Mouse (Mus musculus): ENCODE results near the gene Thra. TPM values are rescaled to one million over a fixed set of nuclear protein-coding genes. Genes with fewer than 3 reads are reported as not detected.

Gene Thra
- total and polyA plus RNA-seq, 3 experiments: 22.0 to 50.9 TPM; not detected in 1

DNA sequence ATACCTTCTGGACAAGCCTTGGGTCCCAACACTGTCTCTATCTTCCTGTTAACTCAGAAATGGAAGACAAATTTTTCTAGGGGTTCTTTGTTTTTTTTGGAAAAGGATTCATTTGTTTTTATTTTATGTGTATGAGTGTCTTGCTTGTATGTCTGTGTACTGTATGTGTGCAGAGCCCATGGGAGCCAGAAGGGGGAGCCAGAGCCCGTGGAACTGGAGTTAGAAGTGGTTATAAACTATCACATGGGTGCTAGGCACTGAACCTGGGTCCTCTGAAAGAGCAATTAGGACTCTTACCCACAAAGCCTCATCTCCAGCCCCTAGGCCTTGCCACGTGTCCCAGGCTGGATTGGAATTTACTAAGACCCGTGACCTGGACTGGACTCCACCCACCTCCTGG lies 6.4 kb upstream of the Thra start:
- H3K9me3 ChIP-seq (replicated peaks; ENCODE audit: insufficient read depth, low read length): no peaks in the 10 kb centered on the region
- H3K4me3 ChIP-seq (ENCODE audit: control insufficient read depth in 1 of 2, insufficient read depth in 1 of 2, low read depth in 2 of 2, low read length in 2 of 2): no peak overlapping the region
- H3K4me1 ChIP-seq (ENCODE audit: control insufficient read depth in 1 of 2, insufficient read depth in 2 of 2, low read length in 2 of 2): peaks cover 6 to 19% of the 10 kb centered on the region in 2 experiments
- no peaks in the 10 kb centered on the region; the same call in 1 of the 2 replicates for H3K79me2 ChIP-seq (ENCODE audit: control insufficient read depth, insufficient read depth, low read length, poor library complexity)
- H3K27me3 ChIP-seq (ENCODE audit: control insufficient read depth in 1 of 2, insufficient read depth in 2 of 2, low read length in 2 of 2): peaks cover 0 to 3% of the 10 kb centered on the region in 2 experiments; a peak in 1 of 4 replicates
- TF ChIP-seq SMC3 (IDR thresholded peaks at IDR 0.05; ENCODE audit: low read depth, low read length) (peak; percentile 92), HCFC1 (IDR thresholded peaks at IDR 0.05; ENCODE audit: low read depth, low read length) (0 out of 2 replicates have a peak, but pooled peaks have one; percentile 22), ZKSCAN1 (IDR thresholded peaks at IDR 0.05; ENCODE audit: low read depth, low read length) (no peak), MAZ (IDR thresholded peaks at IDR 0.05; ENCODE audit: low read depth, low read length) (no peak), RAD21 (IDR thresholded peaks at IDR 0.05; ENCODE audit: low read depth, low read length) (peak; percentile 95), MXI1 (IDR thresholded peaks at IDR 0.05; ENCODE audit: low read depth, low read length) (no peak), CTCF (IDR thresholded peaks at IDR 0.05 in 2 of 3, conservative IDR thresholded peaks at IDR 0.05 in 1 of 3; ENCODE audit: control insufficient read depth in 1 of 3, insufficient read depth in 1 of 3, low read depth in 2 of 3, low read length in 3 of 3, poor library complexity in 1 of 3, severe bottlenecking in 1 of 3) (peak; percentile 72 to 90 (median 84)), MYC (IDR thresholded peaks at IDR 0.05; ENCODE audit: low read depth, low read length) (no peak), SIN3A (IDR thresholded peaks at IDR 0.05; ENCODE audit: low read length) (peak; percentile 52; the same call in 1 of the 2 replicates), JUND (IDR thresholded peaks at IDR 0.05; ENCODE audit: low read depth, low read length) (no peak), ZNF384 (IDR thresholded peaks at IDR 0.05; ENCODE audit: low read depth, low read length) (peak; percentile 24; the same call in 1 of the 2 replicates), BHLHE40 (IDR thresholded peaks at IDR 0.05; ENCODE audit: borderline replicate concordance, low read depth, low read length) (no peak), CHD2 (IDR thresholded peaks at IDR 0.05; ENCODE audit: low read length) (no peak), NELFE (IDR thresholded peaks at IDR 0.05; ENCODE audit: low read depth, low read length) (no peak), GATA1 (IDR thresholded peaks at IDR 0.05; ENCODE audit: low read depth, low read length) (no peak), EP300 (IDR thresholded peaks at IDR 0.05; ENCODE audit: low read depth in 1 of 2, low read length in 2 of 2) (0 out of 4 replicates have a peak, but pooled peaks of 1 of the 2 experiments have one; percentile 5), TCF12 (IDR thresholded peaks at IDR 0.05; ENCODE audit: low read depth, low read length) (no peak), CHD1 (IDR thresholded peaks at IDR 0.05; ENCODE audit: low read depth, low read length) (no peak), ZC3H11A (IDR thresholded peaks at IDR 0.05; ENCODE audit: low read depth, low read length) (peak; percentile 89)
- peaks cover 0 to 16% of the 10 kb centered on the region in 2 experiments; a peak in 2 of 4 replicates for H3K36me3 ChIP-seq (ENCODE audit: control insufficient read depth in 1 of 2, insufficient read depth in 2 of 2, low read length in 2 of 2)
- no peak overlapping the region for H3K27ac ChIP-seq (ENCODE audit: control insufficient read depth, low read depth, low read length)
- H3K9ac ChIP-seq (ENCODE audit: control insufficient read depth, low read depth, low read length, poor library complexity, severe bottlenecking): no peak overlapping the region
- peak; percentile 72 for DNase-seq (ENCODE audit: low read depth, low spot score)

DNA sequence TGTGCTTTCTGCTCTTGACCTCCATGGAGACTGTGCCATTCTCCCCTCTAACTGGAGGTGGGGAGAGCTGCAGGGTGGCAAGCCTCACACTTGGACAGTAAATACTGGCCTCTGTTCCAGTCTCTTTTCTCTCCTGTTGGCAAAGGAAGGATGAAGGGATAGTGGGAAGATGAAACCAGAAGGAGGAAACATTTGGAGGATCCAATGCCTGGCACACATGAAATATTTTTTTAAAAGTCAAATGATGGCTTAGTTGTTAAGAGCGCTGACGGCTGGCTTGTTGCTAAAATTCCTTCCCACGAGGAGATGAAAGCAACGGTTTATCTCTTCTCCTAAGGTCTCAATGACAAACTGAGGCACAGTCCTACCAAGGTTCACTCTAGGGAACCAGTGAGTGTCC lies 5.3 kb upstream of the Thra start:
- no peak for DNase-seq (ENCODE audit: low read depth, low spot score)
- peaks cover 9 to 23% of the 10 kb centered on the region in 2 experiments for H3K4me1 ChIP-seq (ENCODE audit: control insufficient read depth in 1 of 2, insufficient read depth in 2 of 2, low read length in 2 of 2)
- no peaks in the 10 kb centered on the region for H3K9me3 ChIP-seq (replicated peaks; ENCODE audit: insufficient read depth, low read length)
- H3K4me3 ChIP-seq (ENCODE audit: control insufficient read depth in 1 of 2, insufficient read depth in 1 of 2, low read depth in 2 of 2, low read length in 2 of 2): no peak overlapping the region
- no peak overlapping the region for H3K9ac ChIP-seq (ENCODE audit: control insufficient read depth, low read depth, low read length, poor library complexity, severe bottlenecking)
- TF ChIP-seq BHLHE40 (IDR thresholded peaks at IDR 0.05; ENCODE audit: borderline replicate concordance, low read depth, low read length) (no peak), UBTF (IDR thresholded peaks at IDR 0.05; ENCODE audit: borderline replicate concordance, insufficient read depth, low read depth, low read length) (no peak), POLR2A (IDR thresholded peaks at IDR 0.05; ENCODE audit: control insufficient read depth in 1 of 2, insufficient read depth in 1 of 2, low read depth in 1 of 2, low read length in 2 of 2, poor library complexity in 1 of 2) (no peak), NELFE (IDR thresholded peaks at IDR 0.05; ENCODE audit: low read depth, low read length) (no peak), ZNF384 (IDR thresholded peaks at IDR 0.05; ENCODE audit: low read depth, low read length) (peak; percentile 42; the same call in 1 of the 2 replicates)
- peaks cover 0 to 3% of the 10 kb centered on the region in 2 experiments; a peak in 1 of 4 replicates for H3K27me3 ChIP-seq (ENCODE audit: control insufficient read depth in 1 of 2, insufficient read depth in 2 of 2, low read length in 2 of 2)
- H3K27ac ChIP-seq (ENCODE audit: control insufficient read depth, low read depth, low read length): no peak overlapping the region
- no peaks in the 10 kb centered on the region for H3K79me2 ChIP-seq (ENCODE audit: control insufficient read depth, insufficient read depth, low read length, poor library complexity)
- H3K36me3 ChIP-seq (ENCODE audit: control insufficient read depth in 1 of 2, insufficient read depth in 2 of 2, low read length in 2 of 2): peaks cover 0 to 18% of the 10 kb centered on the region in 2 experiments; a peak in 2 of 4 replicates

Measured in MEL (cell line).